Mouse (Mus musculus) layer of hippocampus, postnatal 36 days (tissue): ENCODE measurements around the gene Vwa8. TPM values are rescaled to one million over a fixed set of nuclear protein-coding genes. Genes with fewer than 3 reads are reported as not detected.
A peak's percentile ranks its signal among the peaks of the same experiment; 100 is the strongest.
"Not testable (repeated sequence)": the region's sequence is repeated elsewhere in the genome, so short reads cannot be mapped to it uniquely, and the experiment has no call there.

Source experiments
- DNase-seq, 2 experiments: peaks; one replicate each; pipeline ENCODE4 v3.0.0; 2022
- total RNA-seq, 2 experiments: library from RNA; stranded (reverse); gene quantifications; 2 replicates each; pipeline ENCODE4 v1.2.3; 2021

Vwa8 gene
- total RNA-seq, 2 experiments from 2014 or later = 28.4 to 28.6 TPM

- no peak for DNase-seq
Observed at GRCm38 (mm10) chr14:78885915-78886534, 37.2 kb downstream of the Vwa8 start.

- no peak for DNase-seq
Observed at GRCm38 (mm10) chr14:78886566-78887234, 37.8 kb downstream of the Vwa8 start.

GRCm38 (mm10) chr14:78887494-78887893 is 38.6 kb downstream of the Vwa8 start:
- DNase-seq = not testable (repeated sequence)

GRCm38 (mm10) chr14:78895496-78895895 is 46.6 kb downstream of the Vwa8 start:
- no peak for DNase-seq

- peak in 1 of 2 experiments; percentile 16 for DNase-seq
Observed at GRCm38 (mm10) chr14:78896252-78896651, 47.4 kb downstream of the Vwa8 start.

- no peak for DNase-seq
Observed at GRCm38 (mm10) chr14:78900770-78901169, 51.9 kb downstream of the Vwa8 start.

GRCm38 (mm10) chr14:78908205-78908863 is 59.5 kb downstream of the Vwa8 start:
- no peak for DNase-seq

- no peak for DNase-seq
Observed at GRCm38 (mm10) chr14:78912076-78912475, 63.2 kb downstream of the Vwa8 start.

GRCm38 (mm10) chr14:78914180-78914579 is 65.3 kb downstream of the Vwa8 start:
- no peak for DNase-seq

GRCm38 (mm10) chr14:78916691-78917090 is 67.8 kb downstream of the Vwa8 start:
- DNase-seq = no peak

GRCm38 (mm10) chr14:78921219-78921618 is 72.4 kb downstream of the Vwa8 start:
- no peak for DNase-seq

- no peak for DNase-seq
Observed at GRCm38 (mm10) chr14:78923631-78924030, 74.8 kb downstream of the Vwa8 start.

- DNase-seq = no peak
Observed at GRCm38 (mm10) chr14:78924755-78925537, 76.1 kb downstream of the Vwa8 start.

GRCm38 (mm10) chr14:78932094-78932493 is 83.2 kb downstream of the Vwa8 start:
- DNase-seq = no peak

- no peak for DNase-seq
Observed at GRCm38 (mm10) chr14:78933399-78933798, 84.5 kb downstream of the Vwa8 start.

GRCm38 (mm10) chr14:78934596-78934995 is 85.7 kb downstream of the Vwa8 start:
- no peak for DNase-seq

- DNase-seq = no peak
Observed at GRCm38 (mm10) chr14:78935796-78936195, 86.9 kb downstream of the Vwa8 start.

- peak; percentile 30 to 41 for DNase-seq
Observed at GRCm38 (mm10) chr14:78941741-78942475, 93.1 kb downstream of the Vwa8 start.

GRCm38 (mm10) chr14:78955745-78956144 is 106.9 kb downstream of the Vwa8 start:
- no peak for DNase-seq

GRCm38 (mm10) chr14:78970621-78971020 is 121.8 kb downstream of the Vwa8 start:
- no peak for DNase-seq

GRCm38 (mm10) chr14:78972424-78972823 is 123.6 kb downstream of the Vwa8 start:
- DNase-seq = no peak

- no peak for DNase-seq
Observed at GRCm38 (mm10) chr14:78983104-78983503, 134.3 kb downstream of the Vwa8 start.
